Mouse (Mus musculus): ENCODE measurements around the gene Pi16.

DNA sequence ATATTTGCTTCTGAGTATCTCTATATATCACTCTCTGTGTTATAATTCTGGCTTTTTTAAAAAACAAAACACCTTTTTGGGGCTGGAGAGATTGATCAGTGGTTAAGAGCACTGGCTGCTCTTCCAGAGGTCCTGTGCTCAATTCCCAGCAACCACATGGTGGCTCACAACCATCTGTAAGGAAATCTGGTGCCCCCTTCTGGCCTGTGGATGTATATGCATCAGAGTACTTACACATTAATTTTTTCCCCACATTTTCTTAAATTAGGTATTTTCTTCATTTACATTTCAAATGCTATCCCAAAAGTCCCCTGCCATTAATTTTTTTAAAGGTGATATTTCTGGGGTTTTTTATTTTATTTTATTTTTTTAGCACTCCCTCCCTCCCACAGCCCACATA, 4.2 kb upstream of the Pi16 start:
- TF ChIP-seq POLR2A (IDR thresholded peaks at IDR 0.05; ENCODE audit: borderline replicate concordance, insufficient read depth, low read length) (no peak), CTCF (IDR thresholded peaks at IDR 0.05; ENCODE audit: borderline replicate concordance, insufficient read depth, low read depth, low read length) (no peak)

Data from cerebellum, adult 2 months (tissue).